Mouse (Mus musculus) neural tube, embryonic 13.5 days (tissue): ENCODE results near the gene Ppp3r1. TPM values are rescaled to one million over a fixed set of nuclear protein-coding genes. Genes with fewer than 3 reads are reported as not detected.
A peak's percentile ranks its signal among the peaks of the same experiment; 100 is the strongest.

Source experiments
- ATAC-seq: fragments of 200-750 bp; cut with Nextera tagmentation; 2 replicates; pipeline ENCODE4 v1.8.0; 2017; ENCODE audit warnings: low read depth, mild to moderate bottlenecking, moderate TSS enrichment, moderate library complexity
- H3K27ac ChIP-seq: fragments of 300-500 bp; sonication (generic); replicated peaks from 2 replicates; pipeline ENCODE4 v1.5.1; 2015; ENCODE audit warnings: moderate library complexity, mild to moderate bottlenecking, inconsistent platforms
- H3K27me3 ChIP-seq: fragments of 300-500 bp; sonication (generic); 2 replicates; pipeline ENCODE4 v1.6.1; 2015; ENCODE audit warnings: mild to moderate bottlenecking, inconsistent platforms
- H3K36me3 ChIP-seq: fragments of 300-500 bp; sonication (generic); 2 replicates; pipeline ENCODE4 v1.6.1; 2015; ENCODE audit warnings: mild to moderate bottlenecking, inconsistent platforms
- H3K4me1 ChIP-seq: fragments of 300-500 bp; sonication (generic); replicated peaks from 2 replicates; pipeline ENCODE4 v1.6.1; 2015; ENCODE audit warnings: inconsistent platforms
- H3K4me2 ChIP-seq: fragments of 300-500 bp; sonication (generic); 2 replicates; pipeline ENCODE4 v1.6.1; 2015; ENCODE audit warnings: inconsistent platforms, mild to moderate bottlenecking, moderate library complexity
- H3K4me3 ChIP-seq: fragments of 300-500 bp; sonication (generic); 2 replicates; pipeline ENCODE4 v1.5.1; 2015; ENCODE audit warnings: mild to moderate bottlenecking, inconsistent platforms
- H3K9ac ChIP-seq: fragments of 300-500 bp; sonication (generic); 2 replicates; pipeline ENCODE4 v1.6.1; 2015; ENCODE audit warnings: moderate library complexity, mild to moderate bottlenecking, inconsistent platforms
- H3K9me3 ChIP-seq: fragments of 300-500 bp; sonication (generic); 2 replicates; pipeline ENCODE4 v1.6.1; 2016; ENCODE audit warnings: inconsistent platforms
- WGBS: fragments of 180-500 bp; shearing (Covaris S2); methylation state at CpG from one replicate; pipeline ENCODE4 v1.1.7; 2015; 5-methylcytosine and 5-hydroxymethylcytosine counted together
- polyA plus RNA-seq: library from polyadenylated mRNA; unstranded; fragments of >200 nt; fragmentation: Nextera tagmentation; extraction: Ambion mirVana; gene quantifications from 2 replicates; pipeline ENCODE4 v1.2.1, GENCODE M21; 2015

Gene Ppp3r1
- 188 and 202 TPM in 2 replicates for polyA plus RNA-seq

DNA sequence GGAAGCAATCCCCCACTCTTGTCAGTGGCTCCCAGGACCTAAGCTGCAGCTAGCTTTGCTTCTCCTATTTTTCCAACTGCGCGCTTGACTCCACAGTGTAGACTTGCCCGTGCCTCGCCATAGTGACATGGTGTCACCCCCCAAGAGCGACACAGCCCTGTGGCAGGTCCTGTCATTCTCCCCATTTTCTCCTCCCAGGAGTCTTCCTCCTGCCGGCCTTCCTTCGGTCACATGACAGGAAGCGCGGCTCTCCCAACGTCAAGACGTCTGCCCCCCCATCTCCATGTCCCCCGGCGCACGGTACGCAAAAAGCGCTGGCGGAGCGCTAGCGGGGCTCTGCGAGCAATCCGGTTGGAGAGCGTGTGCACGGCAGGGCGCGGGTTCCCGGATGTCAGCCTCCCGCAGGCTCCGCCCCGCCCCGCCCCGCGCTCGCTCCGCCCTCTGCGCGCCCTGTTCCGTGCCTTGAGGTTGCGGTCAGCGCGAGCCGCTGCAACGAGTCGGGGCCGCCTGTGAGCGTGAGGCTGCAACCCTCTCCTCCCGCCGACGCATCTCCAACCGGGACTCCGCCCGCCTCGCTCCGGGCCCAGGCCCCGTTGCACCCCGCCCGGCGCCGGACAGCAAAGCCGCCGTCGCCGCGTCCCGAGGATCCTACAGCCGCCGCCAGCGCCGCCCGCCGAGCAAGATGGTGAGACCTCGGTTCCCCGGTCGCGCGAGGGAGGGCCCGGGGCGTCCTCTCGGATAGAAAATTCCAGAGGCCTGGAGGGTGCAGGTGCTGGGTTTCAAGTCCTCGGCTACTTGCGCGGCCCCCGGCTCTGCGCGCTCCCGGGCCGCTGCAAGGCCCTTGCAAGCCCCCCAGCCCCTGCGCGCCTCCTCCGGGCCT lies at the start of gene Ppp3r1:
TSS of gene Ppp3r1 (plus strand) at position 406 of the 880 bp plus-strand sequence.
- Histone ChIP-seq H3K4me3 (peak within 1 kb of the TSS; percentile 94), H3K4me1 (peaks cover 40% of the 10 kb centered on the region), H3K9me3 (no peaks in the 10 kb centered on the region), H3K4me2 (peak within 1 kb of the TSS; percentile 74), H3K36me3 (no peaks in the 10 kb centered on the region), H3K9ac (peak within 1 kb of the TSS; percentile 99), H3K27me3 (no peaks in the 10 kb centered on the region), H3K27ac (peak within 1 kb of the TSS; percentile 97)
- WGBS: under 1% methylated on average over 79 of the region's 89 CpGs
- ATAC-seq: peak; percentile 99

DNA sequence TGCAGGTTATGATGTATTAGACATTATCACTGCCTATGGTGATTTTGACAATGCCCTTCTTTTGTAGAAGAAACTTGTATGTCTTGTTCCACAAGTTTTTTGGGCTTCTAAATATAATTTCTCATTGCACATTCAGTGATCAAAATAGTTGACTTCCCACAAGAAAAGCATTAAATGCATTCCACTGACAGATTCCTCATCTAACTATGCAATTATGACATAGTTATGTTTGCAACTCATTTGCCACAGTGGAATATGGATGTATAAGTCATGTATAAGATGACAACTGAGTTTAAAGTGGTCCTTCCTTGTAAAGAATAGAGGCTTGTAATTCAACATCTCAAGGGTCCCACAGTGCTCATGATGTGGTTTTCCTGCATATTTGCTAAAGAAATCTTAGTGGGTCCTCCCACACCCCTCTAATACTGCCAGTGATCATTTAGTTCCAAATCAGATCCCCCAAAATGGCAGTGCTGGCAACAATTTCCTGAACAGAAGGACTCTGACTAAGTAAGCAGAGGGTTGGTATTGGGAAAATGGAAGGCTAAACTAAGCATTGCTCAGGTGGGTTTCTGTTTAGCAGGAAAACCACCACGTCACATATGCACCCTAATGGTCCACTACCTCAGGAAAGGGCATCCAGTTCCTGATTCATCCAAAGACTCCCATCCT lies 46.5 kb upstream of the Ppp3r1 start:
- no peak for ATAC-seq
- H3K4me1 ChIP-seq: no peaks in the 10 kb centered on the region
- H3K9ac ChIP-seq: no peak overlapping the region
- no peak overlapping the region for H3K4me3 ChIP-seq
- no peaks in the 10 kb centered on the region for H3K27me3 ChIP-seq
- H3K27ac ChIP-seq: no peak overlapping the region
- H3K9me3 ChIP-seq: no peaks in the 10 kb centered on the region
- WGBS: 79% methylated on average over 1 of the region's 1 CpGs
- no peak overlapping the region for H3K4me2 ChIP-seq
- no peaks in the 10 kb centered on the region for H3K36me3 ChIP-seq

DNA sequence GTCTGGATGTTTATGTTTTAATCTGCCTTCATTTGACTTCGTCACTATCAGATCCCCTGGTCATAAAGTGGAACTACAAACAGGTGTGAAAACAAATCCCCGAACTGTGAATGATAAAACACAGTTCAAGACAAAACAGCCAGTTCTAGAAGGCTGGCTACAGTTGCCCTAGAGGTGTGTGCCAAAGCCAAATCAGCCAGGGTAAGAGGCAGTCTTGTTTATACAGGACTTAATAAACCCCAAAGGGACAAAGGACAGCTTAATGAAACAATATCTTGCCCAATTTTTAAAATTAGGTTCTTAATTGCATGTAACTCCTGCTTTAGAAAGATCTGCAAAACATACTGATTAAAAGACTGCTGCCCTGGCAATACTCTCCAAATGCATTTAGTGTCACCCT lies 32.6 kb upstream of the Ppp3r1 start:
- WGBS: 83% methylated on average over 2 of the region's 2 CpGs
- Histone ChIP-seq H3K4me1 (no peaks in the 10 kb centered on the region), H3K27me3 (no peaks in the 10 kb centered on the region)

GRCm38 (mm10) chr11:17135638-17136037 lies 23.4 kb upstream of the Ppp3r1 start:
- Histone ChIP-seq H3K9me3 (no peaks in the 10 kb centered on the region), H3K4me2 (no peak overlapping the region), H3K36me3 (no peaks in the 10 kb centered on the region), H3K27me3 (no peaks in the 10 kb centered on the region), H3K27ac (no peak overlapping the region), H3K9ac (no peak overlapping the region), H3K4me3 (no peak overlapping the region), H3K4me1 (no peaks in the 10 kb centered on the region)
- WGBS: 19% methylated on average over 6 of the region's 6 CpGs
- no peak for ATAC-seq

More for the DNA sequence above, 32.6 kb upstream of the Ppp3r1 start:
- H3K4me2 ChIP-seq: no peak overlapping the region
- no peaks in the 10 kb centered on the region for H3K9me3 ChIP-seq
- no peak overlapping the region for H3K9ac ChIP-seq
- H3K4me3 ChIP-seq: no peak overlapping the region
- H3K36me3 ChIP-seq: no peaks in the 10 kb centered on the region
- no peak for ATAC-seq
- no peak overlapping the region for H3K27ac ChIP-seq

DNA sequence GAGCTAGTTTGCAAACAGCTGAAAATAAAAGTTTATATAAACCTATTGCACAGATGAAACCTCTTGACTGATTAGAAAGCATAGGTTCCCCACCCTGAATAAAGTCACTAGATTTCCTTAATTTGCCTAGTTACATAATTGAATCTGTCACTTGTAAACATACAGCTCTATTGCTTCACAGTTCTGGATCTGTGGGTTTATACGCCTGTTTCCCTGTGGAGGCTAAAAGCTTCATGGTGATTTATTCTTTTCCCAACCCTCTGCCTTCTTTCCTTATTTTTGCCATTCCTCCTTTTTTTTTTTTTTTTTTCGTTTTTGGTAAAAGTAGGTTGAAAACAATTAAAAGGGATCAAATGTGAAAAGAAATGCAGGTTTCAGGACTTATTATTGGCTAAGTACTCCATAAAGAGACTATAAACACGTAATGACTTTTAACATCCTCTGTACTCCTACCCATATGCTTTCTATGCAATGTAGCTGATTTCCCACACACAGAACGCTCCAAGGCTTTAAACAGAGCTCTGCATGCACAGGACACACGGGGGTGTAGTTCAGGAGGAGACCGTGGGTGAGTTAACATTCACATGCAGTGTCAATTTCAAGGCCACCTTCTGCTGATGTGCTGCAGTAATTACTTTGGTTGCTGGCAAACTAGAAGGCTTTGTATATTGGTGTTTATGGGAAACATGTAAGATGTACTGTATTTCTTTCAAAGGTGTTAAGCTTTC lies 20.6 kb upstream of the Ppp3r1 start:
- no peaks in the 10 kb centered on the region for H3K27me3 ChIP-seq
- no peak overlapping the region for H3K27ac ChIP-seq
- no peaks in the 10 kb centered on the region for H3K9me3 ChIP-seq
- H3K4me2 ChIP-seq: no peak overlapping the region
- WGBS: 66% methylated on average over 6 of the region's 6 CpGs
- no peaks in the 10 kb centered on the region for H3K4me1 ChIP-seq
- H3K4me3 ChIP-seq: no peak overlapping the region
- ATAC-seq: no peak
- no peaks in the 10 kb centered on the region for H3K36me3 ChIP-seq
- H3K9ac ChIP-seq: no peak overlapping the region

DNA sequence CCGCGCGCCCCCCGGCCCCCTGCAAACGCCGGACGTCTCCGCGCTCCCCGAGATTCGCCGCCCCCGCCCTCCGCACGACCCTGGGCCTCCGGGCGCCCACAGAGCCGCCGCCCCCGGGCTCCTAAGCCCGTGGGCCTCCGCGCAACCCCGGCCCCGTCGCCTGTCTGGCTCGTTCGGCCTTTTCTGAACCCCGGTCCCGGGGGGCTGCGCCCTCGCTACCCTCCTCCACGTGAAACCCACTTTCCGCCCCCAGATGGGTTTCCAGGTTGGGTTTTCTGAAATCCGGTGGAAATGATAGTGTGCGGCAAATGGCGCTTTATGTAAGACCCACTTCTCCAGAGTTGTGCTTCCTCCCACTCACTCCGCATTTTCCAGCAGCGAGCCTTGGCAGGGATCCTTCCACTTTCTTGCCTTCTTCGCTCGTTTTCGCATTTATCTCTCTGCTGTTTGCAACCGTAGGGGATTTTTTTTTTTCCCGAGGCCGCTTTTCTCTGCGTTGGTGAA lies 727 bp downstream of the Ppp3r1 start:
- H3K27me3 ChIP-seq: no peaks in the 10 kb centered on the region
- H3K9ac ChIP-seq: peak overlapping the region; percentile 99
- no peaks in the 10 kb centered on the region for H3K9me3 ChIP-seq
- peak overlapping the region; percentile 97 for H3K27ac ChIP-seq
- H3K4me3 ChIP-seq: peak overlapping the region; percentile 94
- peaks cover 42% of the 10 kb centered on the region for H3K4me1 ChIP-seq
- peak overlapping the region; percentile 74 for H3K4me2 ChIP-seq
- H3K36me3 ChIP-seq: no peaks in the 10 kb centered on the region
- under 1% methylated on average over 46 of the region's 46 CpGs for WGBS
- peak; percentile 58 for ATAC-seq

GRCm38 (mm10) chr11:17160242-17160641 lies 1.2 kb downstream of the Ppp3r1 start:
- 2% methylated on average over 12 of the region's 12 CpGs for WGBS
- ATAC-seq: no peak
- H3K27ac ChIP-seq: peak overlapping the region; percentile 97

GRCm38 (mm10) chr11:17163956-17164355 lies 4.9 kb downstream of the Ppp3r1 start:
- no peaks in the 10 kb centered on the region for H3K9me3 ChIP-seq
- H3K4me1 ChIP-seq: peaks cover 58% of the 10 kb centered on the region
- H3K27ac ChIP-seq: no peak overlapping the region
- 76% methylated on average over 1 of the region's 1 CpGs for whole genome bisulfite sequencing
- H3K27me3 ChIP-seq: no peaks in the 10 kb centered on the region
- no peak for ATAC-seq
- no peak overlapping the region for H3K4me2 ChIP-seq
- no peaks in the 10 kb centered on the region for H3K36me3 ChIP-seq
- no peak overlapping the region for H3K4me3 ChIP-seq
- no peak overlapping the region for H3K9ac ChIP-seq

More at GRCm38 (mm10) chr11:17160242-17160641, 1.2 kb downstream of the Ppp3r1 start:
- Histone ChIP-seq H3K9ac (peak overlapping the region; percentile 99), H3K4me2 (peak overlapping the region; percentile 74), H3K27me3 (no peaks in the 10 kb centered on the region), H3K4me3 (peak overlapping the region; percentile 94), H3K4me1 (peaks cover 42% of the 10 kb centered on the region), H3K9me3 (no peaks in the 10 kb centered on the region), H3K36me3 (no peaks in the 10 kb centered on the region)

DNA sequence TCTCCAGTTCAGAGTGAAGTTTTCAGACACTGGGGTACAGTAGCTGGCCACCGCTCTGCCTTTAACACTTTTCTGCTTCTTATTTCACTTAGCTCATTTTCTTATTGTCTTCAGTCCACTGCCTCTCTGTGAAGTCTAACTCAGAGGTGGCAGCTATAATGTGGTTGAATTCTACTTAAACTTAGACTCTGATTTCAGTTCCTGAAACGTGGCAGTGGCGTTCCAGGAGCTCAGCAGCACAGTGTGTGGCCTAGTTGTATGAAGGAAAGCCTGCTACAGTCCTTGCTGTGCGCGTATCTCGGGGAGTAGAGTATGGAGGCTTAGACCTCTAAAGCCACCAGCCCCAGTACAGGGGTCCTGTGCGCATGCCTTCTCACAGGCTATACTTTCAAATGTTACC lies 7.6 kb downstream of the Ppp3r1 start:
- Histone ChIP-seq H3K9ac (no peak overlapping the region), H3K9me3 (no peaks in the 10 kb centered on the region), H3K4me1 (peaks cover 62% of the 10 kb centered on the region), H3K27me3 (no peaks in the 10 kb centered on the region), H3K27ac (no peak overlapping the region), H3K4me2 (no peak overlapping the region), H3K4me3 (no peak overlapping the region), H3K36me3 (no peaks in the 10 kb centered on the region)
- 88% methylated on average over 7 of the region's 7 CpGs for WGBS
- ATAC-seq: no peak

- H3K4me2 ChIP-seq: no peak overlapping the region
- peaks cover 5% of the 10 kb centered on the region for H3K36me3 ChIP-seq
- peaks cover 41% of the 10 kb centered on the region for H3K4me1 ChIP-seq
- 80% methylated on average over 2 of the region's 2 CpGs for WGBS
- no peak overlapping the region for H3K27ac ChIP-seq
- H3K9me3 ChIP-seq: no peaks in the 10 kb centered on the region
- no peak overlapping the region for H3K9ac ChIP-seq
- H3K4me3 ChIP-seq: no peak overlapping the region
- no peaks in the 10 kb centered on the region for H3K27me3 ChIP-seq
- no peak for ATAC-seq
Observed at GRCm38 (mm10) chr11:17169262-17169661, 10.2 kb downstream of the Ppp3r1 start.

GRCm38 (mm10) chr11:17170938-17171729 lies 12.1 kb downstream of the Ppp3r1 start:
- Histone ChIP-seq H3K9me3 (no peaks in the 10 kb centered on the region; the same call in 1 of the 2 replicates), H3K27ac (no peak overlapping the region), H3K9ac (no peak overlapping the region), H3K4me3 (no peak overlapping the region), H3K4me1 (peaks cover 31% of the 10 kb centered on the region), H3K4me2 (no peak overlapping the region), H3K27me3 (no peaks in the 10 kb centered on the region), H3K36me3 (peaks cover 5% of the 10 kb centered on the region)
- WGBS: 97% methylated on average over 1 of the region's 1 CpGs
- ATAC-seq: no peak
